Mouse (Mus musculus): ENCODE data around the gene Smg6. TPM values are rescaled to one million over a fixed set of nuclear protein-coding genes. Genes with fewer than 3 reads are reported as not detected.
A peak's percentile ranks its signal among the peaks of the same experiment; 100 is the strongest.

The Smg6 gene
- total RNA-seq (2021): 10 to 100 TPM; 24.0 to 27.0 TPM
- long read RNA-seq, full-length matches to known transcripts: 1 of 8 reads
- long read RNA-seq, partial matches to known transcripts: 2 of 8 reads
- long read RNA-seq, other reads (novel, unspliced or antisense): 5 of 8 reads

GRCm38 (mm10) chr11:74925577-74926387 lies at the start of gene Smg6, which contains the start of gene Srr:
Gene Smg6, plus strand, starts transcription at chr11:74925823.
Gene Srr, minus strand, starts transcription at chr11:74925948.
- DNase-seq (ENCODE audit: low spot score in 2 of 2): peak; percentile 90 to 93

DNA sequence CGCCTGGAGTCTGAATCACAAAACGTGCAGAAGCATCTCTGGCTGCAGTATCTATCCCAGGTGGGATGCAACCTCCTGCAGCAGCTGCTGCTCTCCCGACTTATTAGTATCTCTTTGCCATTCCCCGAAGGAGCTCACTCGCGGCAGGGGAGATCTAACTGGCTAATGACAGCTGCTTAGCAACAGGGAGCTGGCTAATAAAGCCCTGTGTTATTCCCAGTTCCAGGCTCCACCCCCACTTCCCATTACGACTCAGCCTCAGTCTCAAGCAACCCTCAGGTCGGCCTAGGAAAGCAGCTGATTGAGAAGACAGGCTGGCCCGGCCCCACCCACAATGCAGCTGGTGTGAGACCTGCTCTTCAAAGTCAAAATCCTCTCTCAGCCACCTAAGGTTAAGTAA lies 48.8 kb upstream of the Smg6 start:
- DNase-seq (ENCODE audit: low spot score in 2 of 2): peak; percentile 69 to 71

DNA sequence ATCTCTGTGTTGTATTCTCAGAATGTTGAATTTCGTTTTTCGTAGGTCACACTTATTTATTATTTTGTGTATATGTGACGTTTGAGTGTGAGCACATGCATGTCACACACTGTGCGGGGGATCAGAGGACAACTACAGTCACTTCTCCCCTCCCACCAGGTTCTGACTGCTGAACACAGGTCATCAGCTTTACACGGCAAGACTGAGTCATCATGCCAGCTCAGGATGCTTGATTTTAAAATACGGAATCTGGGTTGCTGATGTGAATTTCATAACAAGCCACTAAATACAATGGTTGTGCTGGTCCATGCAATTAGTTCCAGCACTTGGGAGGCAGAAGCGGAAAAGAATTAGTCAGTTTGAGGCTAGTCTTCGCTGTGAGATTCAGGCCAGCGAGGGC lies 44.6 kb upstream of the Smg6 start:
- DNase-seq (ENCODE audit: low spot score in 2 of 2): no peak

GRCm38 (mm10) chr11:74881979-74882378 lies 43.6 kb upstream of the Smg6 start:
- DNase-seq (ENCODE audit: low spot score in 2 of 2): peak in 1 of 2 experiments; percentile 48

DNA sequence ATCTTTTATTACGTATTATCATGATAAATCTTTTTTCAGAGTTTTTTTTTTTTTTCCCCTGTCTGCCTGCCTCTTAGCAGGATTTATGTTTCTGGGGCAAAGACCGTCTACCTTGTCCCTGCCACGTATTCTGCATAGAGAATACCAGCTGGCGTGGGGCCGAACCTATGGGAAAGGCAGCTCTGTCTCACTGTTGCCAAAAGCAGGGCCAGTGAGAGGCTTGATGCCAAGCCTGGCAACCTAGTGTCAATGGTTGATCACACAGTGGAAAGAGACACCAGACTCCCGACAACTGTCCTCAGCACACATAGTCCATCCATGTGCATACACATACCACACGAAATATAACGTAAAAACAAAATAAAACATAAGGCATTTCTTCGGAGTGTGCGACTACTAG lies 42.5 kb upstream of the Smg6 start:
- no peak for DNase-seq (ENCODE audit: low spot score in 2 of 2)

DNA sequence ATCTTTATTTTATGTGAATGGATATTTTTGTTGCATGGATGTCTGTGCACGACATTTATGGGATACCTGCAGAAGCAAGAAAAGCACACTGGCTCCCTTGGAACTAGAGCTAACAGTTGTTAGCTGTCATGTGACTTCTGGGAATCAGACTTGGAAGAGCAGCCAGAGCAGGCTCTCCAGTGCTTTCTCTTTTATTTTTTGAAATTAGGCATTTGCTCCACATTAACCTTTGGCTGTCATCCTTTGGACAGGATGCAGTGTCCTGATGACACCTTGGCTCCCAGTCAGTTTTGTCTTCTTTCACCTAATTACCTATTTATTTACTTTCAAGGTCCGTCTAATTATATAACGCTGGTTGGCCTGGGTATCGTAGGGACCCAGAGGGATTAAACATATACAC lies 31.0 kb upstream of the Smg6 start:
- DNase-seq (ENCODE audit: low spot score in 2 of 2): no peak

GRCm38 (mm10) chr11:74895980-74896900 lies 29.4 kb upstream of the Smg6 start:
- DNase-seq (ENCODE audit: low spot score in 2 of 2): peak; percentile 64 to 72

- peak; percentile 66 to 77 for DNase-seq (ENCODE audit: low spot score in 2 of 2)
Measured at GRCm38 (mm10) chr11:74896901-74897677, 28.5 kb upstream of the Smg6 start, which contains the start of gene Sgsm2. Gene Sgsm2, minus strand, starts transcription at chr11:74897060.

DNA sequence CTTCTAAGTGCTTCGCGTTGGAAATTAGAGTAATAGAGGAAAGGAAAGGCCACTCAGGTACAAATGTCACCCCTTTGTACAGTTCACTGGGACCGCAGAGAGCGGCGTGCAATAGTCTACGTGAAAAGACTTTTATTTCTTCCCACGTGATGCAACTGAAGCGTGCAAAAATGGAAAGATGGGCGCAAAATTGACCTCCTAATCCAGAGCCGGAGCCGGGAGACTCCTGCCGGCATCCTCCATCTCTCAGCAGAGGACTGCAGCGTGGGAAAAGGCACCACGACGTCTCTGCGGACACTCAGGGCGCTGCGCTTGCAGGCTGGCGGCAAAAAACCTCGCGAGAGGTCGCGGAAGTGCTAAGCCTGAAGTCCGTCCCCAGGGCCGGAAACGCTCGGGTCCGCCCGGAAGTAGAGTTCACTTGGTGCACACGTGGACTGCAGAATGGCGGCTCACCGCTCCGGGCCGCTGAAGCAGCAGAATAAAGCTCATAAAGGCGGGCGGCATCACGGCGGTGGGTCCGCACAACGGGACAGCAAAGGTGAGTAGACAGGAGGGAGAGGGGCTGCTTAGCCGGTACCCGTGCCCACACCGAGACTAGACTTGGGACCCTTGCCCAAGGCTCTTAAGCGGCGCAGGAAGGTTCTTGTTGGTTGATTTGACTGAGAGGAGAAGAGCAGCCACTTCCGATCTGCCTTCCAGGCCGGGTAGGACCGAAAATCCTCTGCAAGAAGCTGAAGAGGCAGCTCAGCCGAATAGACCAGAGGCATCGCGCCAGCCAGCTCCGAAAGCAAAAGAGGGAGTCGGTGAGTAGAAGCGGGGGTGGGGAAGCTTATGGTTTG lies 27.7 kb upstream of the Smg6 start, which contains the start of gene Tsr1:
TSS of gene Tsr1 (plus strand) at position 394 of the 839 bp plus-strand sequence.
- DNase-seq (ENCODE audit: low spot score in 2 of 2): peak; percentile 87 to 90

- DNase-seq (ENCODE audit: low spot score in 2 of 2): no peak
Measured at GRCm38 (mm10) chr11:74898517-74898827, 27.2 kb upstream of the Smg6 start.

- DNase-seq (ENCODE audit: low spot score in 2 of 2): no peak
Measured at GRCm38 (mm10) chr11:74901555-74901954, 24.1 kb upstream of the Smg6 start.

DNA sequence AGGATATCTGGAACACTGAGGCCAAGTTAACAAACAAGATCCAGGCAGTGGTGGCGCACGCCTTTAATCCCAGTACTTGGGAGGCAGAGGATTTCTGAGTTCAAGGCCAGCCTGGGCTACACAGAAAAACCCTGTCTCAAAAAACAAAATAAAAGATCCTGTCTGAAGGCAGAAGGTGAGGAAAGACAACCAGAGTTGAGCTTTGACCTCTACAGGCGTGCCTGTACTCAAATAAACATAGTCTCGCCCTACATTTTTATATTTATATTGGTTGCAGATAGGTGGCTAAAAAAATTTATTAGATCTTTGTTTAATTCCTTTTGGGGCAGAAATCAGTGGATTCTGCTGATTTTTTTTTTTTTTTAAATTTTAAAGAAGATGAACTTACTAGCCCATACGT lies 23.2 kb upstream of the Smg6 start:
- no peak for DNase-seq (ENCODE audit: low spot score in 2 of 2)

GRCm38 (mm10) chr11:74907850-74908249 lies 17.8 kb upstream of the Smg6 start:
- no peak for DNase-seq (ENCODE audit: low spot score in 2 of 2)

DNA sequence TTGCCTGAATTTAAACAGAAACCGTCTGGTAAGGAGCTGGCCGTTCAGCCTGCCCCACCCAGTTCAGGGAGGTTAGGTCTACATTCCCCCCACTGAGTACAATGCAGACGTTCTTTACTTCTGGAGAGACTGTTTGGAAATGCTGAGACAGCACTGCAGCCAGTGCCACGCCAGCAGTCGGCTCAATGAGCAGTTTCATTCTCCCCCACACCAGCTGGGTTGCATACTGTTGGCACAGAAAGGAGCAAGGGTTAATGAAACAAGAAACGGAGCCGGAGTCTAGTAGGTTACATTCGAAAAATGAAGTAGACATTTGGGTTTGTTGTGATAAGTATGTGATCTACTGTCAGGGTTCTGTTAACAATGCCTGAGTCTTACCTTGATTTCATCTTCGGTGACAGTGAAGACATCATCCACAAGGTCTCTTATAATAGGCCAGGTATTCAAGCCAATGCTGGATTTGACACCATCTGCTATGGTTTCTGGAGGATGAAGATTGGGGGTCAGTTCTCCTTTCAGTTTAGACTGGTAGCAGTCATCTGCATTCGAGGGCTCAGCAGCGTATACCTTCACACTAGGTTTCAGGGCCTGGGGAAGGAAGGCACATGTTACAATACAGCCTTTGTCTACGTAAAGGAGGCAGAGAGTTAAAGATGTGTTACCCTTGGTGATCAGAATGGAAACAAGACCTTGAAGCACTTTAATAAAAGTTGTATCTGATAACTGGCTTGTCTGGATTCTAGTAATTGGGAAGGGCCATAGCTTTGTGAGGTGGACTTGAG lies 16.8 kb upstream of the Smg6 start:
- DNase-seq (ENCODE audit: low spot score in 2 of 2): no peak

DNA sequence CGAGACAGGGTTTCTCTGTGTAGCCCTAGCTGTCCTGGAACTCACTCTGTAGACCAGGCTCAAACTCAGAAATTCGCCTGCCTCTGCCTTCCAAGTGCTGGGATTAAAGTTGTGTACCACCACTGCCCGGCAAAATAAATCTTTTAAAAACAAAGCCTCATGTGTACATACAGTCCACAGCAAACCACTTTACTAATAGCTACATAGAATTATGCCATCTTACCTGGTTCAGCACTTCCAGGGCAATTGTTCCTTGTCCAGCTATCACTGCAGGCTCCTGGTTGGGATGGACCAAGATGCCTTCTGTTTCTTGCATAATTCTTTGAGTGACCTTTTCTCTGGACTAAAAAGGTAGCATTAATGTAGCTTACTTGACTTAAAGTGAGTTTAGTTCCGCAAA lies 15.6 kb upstream of the Smg6 start:
- no peak for DNase-seq (ENCODE audit: low spot score in 2 of 2)

- DNase-seq (ENCODE audit: low spot score in 2 of 2): no peak
Measured at GRCm38 (mm10) chr11:74912492-74912891, 13.1 kb upstream of the Smg6 start.

GRCm38 (mm10) chr11:74919249-74919648 lies 6.4 kb upstream of the Smg6 start:
- DNase-seq (ENCODE audit: low spot score in 2 of 2): no peak

DNA sequence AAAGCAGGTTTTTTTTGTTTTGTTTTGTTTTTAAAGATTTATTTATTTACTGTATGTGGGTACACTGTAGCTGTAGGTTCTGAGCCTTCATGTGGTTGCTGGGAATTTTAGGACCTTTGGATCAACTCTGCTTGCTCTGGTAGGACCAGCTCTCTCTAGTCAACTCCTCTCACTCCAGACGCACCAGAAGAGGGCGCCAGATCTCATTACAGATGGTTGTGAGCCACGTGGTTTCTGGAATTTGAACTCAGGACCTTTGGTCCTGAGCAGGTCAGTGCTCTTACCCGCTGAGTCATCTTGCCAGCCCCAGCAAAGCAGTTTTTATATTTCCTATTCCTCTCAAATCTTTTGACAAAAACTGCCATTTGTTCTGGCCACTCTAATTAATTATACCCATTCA lies 1.5 kb upstream of the Smg6 start:
- DNase-seq (ENCODE audit: low spot score in 2 of 2): peak; percentile 19 to 32

DNA sequence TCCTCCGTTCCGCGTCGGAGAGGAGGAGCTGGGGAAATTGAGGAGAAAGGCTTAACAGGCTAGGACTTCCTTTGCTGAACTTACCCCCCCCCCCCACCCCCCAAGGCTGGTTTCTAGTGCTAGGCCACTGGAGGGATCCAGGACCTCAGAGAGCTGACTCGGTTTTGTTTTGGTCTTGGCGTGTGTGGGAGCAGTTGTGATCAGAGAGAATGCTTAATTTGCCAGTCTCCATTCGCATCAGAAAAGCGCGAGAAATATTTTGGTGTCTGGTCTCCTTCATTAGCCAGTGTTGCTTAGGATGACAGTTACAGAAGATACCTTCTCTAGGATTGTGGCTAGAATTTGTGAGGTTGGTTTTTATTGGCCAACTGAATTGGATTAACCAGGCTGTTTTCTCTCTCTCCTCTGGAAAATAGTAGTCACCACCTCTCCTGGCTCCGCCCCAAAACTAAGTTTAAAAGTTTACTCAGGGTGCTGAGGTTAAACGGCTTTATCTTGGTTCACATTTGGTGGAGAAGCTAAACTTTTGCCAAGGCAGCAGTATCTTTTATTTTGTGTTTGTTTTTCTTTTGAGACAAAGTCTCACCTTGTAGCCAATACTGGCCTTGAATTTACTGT lies 874 bp downstream of the Smg6 start:
- DNase-seq (ENCODE audit: low spot score in 2 of 2): no peak

Measured in layer of hippocampus, postnatal 10 days (tissue).